Mouse (Mus musculus) B cell, adult 2 months (primary cell): ENCODE data around the gene Ino80.

Source experiments
- DNase-seq, 2 experiments: peaks; one replicate each; pipeline ENCODE4 v3.0.0; 2022

The Ino80 gene

DNA sequence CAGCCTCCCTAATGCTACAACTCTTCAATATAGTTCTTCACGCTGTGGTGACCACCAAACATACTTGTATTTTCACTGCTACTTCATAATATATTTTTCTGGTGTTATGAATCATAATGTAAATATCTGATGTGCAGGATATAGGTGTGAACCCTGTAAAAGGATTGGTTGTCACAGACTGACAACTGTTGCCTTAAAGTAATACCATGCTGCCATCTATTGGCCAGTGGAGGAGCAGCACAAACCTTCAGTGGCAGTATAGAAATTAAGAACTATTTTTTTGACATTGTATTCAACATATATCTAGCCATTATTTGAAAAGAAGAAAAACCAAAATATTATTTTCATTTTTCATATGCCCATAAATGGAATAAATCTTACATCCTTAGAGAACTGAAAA is 40.5 kb downstream of the Ino80 start:
- peak; percentile 66 to 72 for DNase-seq

- DNase-seq: no peak
Measured at GRCm38 (mm10) chr2:119436467-119436866, 41.0 kb downstream of the Ino80 start.

DNA sequence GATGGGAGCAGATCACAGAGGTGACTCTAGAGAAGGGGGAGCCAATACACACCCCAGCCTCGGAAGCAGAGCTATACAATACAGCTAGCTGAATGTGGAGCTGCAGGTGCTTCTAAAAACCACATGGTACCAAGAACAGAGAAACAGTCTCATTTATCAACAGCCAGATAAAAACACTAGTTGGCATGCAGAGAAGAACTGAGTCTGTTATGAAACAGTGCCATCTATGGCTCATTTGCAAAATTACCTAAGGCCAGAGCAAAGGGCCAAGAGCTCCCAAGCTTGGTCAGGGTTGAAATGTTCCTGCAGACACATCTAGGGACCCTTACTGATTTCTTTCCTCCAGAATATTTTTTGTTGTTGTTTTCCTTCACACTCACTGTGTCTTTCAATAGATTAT is 63.7 kb downstream of the Ino80 start:
- peak; percentile 30 to 42 for DNase-seq

- DNase-seq: no peak
Measured at GRCm38 (mm10) chr2:119411674-119412073, 65.8 kb downstream of the Ino80 start.

GRCm38 (mm10) chr2:119411016-119411415 is 66.5 kb downstream of the Ino80 start:
- DNase-seq: no peak

DNA sequence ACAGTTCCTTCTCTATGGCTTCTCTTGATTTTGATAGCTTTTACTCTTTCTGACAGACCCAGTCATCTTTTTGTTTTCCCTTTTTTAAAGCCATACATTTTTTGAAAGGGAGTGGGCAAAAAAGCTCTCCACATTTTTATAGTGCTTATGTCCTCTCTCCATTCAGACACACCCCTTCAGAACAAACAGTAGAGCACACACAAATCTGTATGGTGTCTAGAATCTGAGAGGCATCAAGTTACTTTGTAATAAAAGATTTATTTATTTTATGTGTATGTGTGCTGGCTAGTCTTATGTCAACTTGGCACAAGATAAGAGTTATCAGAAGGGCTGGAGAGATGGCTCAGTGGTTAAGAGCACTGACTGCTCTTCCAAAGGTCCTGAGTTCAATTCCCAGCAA is 68.8 kb downstream of the Ino80 start:
- no peak for DNase-seq

DNA sequence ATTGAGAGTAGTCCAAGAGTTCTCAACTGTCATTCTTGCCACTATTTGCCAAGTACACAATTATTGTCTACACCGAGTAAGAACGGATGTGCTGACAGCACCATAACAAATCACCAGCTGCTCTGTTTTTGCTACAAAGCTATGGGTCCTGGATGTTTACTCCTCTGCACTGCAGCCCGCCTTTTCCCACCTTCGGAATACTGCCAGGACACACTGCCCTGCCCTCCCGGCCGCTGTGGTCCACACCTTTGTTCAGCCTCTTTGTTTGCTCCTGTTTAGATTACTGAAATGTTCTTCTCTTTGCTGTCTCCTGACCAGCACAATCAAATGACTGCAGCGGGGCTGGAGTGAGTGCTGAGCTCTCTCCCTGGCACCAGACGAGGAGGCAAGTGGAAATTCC is 69.2 kb downstream of the Ino80 start:
- no peak for DNase-seq

- DNase-seq: no peak
Measured at GRCm38 (mm10) chr2:119399313-119399712, 78.2 kb downstream of the Ino80 start.

DNA sequence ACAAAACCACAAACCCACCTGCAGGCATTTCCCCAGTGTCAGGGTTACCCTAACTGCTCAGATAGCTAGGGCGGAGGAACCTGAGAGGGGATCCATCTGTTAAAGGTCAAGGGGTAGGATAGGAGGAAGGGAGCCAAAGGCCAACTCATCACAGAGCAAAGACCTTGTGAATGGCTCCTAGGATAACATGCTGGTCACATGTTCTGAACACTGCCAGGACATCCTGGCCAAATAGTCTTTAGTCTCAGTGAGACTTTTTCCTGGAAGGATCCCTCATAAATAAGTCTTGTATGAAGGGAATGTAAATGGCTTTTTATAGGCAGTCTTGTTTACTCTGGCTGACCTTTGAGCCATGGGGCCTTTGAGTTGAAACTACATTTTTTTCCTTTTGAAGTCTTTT is 78.8 kb downstream of the Ino80 start:
- DNase-seq: no peak

DNA sequence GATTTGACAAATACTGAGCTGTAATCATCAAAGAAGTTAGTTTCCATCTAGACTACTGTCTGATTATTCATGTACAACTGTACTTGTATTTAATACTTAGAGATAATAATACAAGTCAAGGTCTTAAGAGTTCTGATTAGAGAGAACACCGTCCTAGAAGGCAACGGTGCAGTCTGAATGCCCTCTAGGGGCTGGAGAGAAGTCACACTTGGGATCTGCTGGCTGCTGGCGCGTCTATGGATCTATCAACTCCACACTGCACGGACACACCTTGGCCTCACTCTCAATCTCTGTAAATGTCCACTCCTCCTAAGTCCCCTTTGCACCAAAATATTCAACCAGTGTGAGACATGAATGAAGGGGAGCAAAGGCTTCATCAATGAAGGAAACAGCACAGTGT is 79.2 kb downstream of the Ino80 start:
- DNase-seq: no peak

- DNase-seq: no peak
Measured at GRCm38 (mm10) chr2:119389992-119390391, 87.5 kb downstream of the Ino80 start.

GRCm38 (mm10) chr2:119388266-119388665 is 89.2 kb downstream of the Ino80 start:
- no peak for DNase-seq

- no peak for DNase-seq
Measured at GRCm38 (mm10) chr2:119379455-119379854, 98.0 kb downstream of the Ino80 start.

DNA sequence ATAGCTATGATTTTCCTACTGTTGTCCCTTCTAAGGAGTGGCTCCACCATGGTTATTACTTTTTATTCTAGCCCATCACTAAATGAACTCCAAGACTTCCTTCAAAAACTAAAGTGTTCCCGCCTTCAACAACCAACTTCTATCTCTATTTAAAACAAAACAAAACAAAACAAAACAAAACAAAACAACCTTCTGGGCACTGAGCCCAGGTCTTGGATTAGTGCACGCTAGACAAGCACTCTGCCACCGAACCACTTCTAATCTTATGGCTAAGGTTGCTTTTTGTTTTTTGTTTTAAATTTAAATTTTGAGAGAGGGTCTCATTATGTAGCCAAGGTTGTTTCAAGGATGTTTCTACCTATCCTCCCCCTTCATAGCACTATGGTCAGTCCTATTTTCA is 99.7 kb downstream of the Ino80 start:
- no peak for DNase-seq

- DNase-seq: no peak
Measured at GRCm38 (mm10) chr2:119377286-119377685, 100.2 kb downstream of the Ino80 start.

DNA sequence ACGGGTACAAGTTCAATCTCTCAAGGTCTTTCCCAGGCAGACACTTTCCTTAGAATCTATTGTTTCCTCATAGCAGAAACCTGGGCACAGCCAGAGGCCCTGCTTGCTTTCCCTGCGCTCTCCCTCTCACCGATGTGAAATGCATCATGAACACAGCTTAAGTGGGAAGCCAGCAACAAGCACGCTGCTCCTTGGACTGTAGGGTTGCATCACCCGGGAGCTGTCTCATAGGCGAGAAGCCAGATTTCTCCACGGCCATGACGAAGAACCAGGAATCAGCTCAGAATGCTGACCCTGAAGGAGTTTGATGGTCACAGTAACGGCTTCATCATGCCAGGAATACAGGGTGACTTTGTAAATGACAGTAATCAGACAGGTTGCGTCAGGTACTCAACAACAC is 107.4 kb downstream of the Ino80 start:
- no peak for DNase-seq

- DNase-seq: no peak
Measured at GRCm38 (mm10) chr2:119367346-119367745, 110.1 kb downstream of the Ino80 start.

- DNase-seq: no peak
Measured at GRCm38 (mm10) chr2:119364969-119365368, 112.5 kb downstream of the Ino80 start.

- DNase-seq: no peak
Measured at GRCm38 (mm10) chr2:119359721-119360291, 117.7 kb downstream of the Ino80 start.

DNA sequence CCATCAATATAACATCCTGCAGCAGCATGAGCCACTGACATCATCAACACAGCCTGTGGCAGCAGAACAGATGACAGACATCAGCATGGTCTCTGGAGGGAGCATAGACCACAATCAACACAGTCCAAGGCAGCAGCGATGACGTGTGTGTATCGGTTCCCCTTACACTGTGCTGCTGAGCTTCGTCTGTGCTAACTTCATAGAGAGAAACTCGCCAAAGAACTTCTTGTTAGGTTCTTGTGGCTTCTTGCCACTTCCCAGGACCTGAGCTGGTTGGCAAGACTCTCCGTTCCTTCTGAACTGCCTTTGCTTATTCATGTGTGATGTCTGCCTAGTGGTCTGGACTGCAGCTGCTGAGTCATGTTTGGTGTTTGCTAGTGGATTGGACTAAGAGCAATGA is 119.2 kb downstream of the Ino80 start:
- no peak for DNase-seq

- no peak for DNase-seq
Measured at GRCm38 (mm10) chr2:119356805-119357204, 120.7 kb downstream of the Ino80 start.

- no peak for DNase-seq
Measured at GRCm38 (mm10) chr2:119356310-119356709, 121.2 kb downstream of the Ino80 start.

DNA sequence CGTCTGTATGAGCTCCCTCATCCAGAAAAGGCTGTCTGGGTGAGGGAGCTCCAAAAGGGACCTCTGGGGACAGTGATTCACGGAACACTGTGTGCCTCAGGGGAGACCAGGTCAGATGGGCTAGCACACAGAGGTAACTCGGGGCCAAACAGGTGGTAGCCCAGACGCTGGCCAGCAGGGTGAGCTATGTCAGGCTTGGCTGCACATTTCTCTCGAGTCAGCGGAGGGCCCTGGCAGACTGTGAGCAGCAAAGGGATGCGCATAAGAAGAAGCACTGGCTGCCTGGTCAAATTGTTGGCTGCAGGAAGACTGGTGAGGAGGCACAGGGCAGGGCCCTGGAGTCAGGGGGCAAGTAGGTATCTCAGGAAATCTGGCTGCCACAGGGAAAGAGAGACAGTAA is 121.8 kb downstream of the Ino80 start:
- DNase-seq: no peak

- no peak for DNase-seq
Measured at GRCm38 (mm10) chr2:119355089-119355488, 122.4 kb downstream of the Ino80 start.

GRCm38 (mm10) chr2:119353707-119354106 is 123.8 kb downstream of the Ino80 start:
- no peak for DNase-seq
